Mouse (Mus musculus): ENCODE data around the gene Zfp503. TPM values are rescaled to one million over a fixed set of nuclear protein-coding genes. Genes with fewer than 3 reads are reported as not detected.
A peak's percentile ranks its signal among the peaks of the same experiment; 100 is the strongest.

The Zfp503 gene
- total and polyA plus RNA-seq, 3 experiments = not detected

DNA sequence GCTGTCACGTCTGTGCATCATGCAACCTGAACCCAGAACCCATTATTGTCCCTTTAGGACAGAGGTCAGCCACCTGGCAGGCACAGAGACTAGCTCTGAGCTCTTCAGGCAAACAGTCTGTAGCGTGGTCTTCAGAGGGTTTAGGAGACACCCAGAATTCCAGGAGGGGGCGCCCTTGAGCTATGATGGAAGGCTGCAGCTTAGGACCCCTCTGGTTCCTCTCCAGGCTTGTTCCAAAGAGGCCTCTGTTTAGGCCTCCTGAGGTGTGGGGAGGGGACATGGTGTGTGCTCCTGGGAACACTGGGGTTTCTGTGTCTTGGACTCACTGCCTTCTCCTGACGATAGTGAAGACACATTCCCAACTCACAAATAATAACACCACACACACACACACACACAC is 20.4 kb downstream of the Zfp503 start (continued):
- no peak for TF ChIP-seq EP300 (IDR thresholded peaks at IDR 0.05; ENCODE audit: low read length)
- TF ChIP-seq MYC (IDR thresholded peaks at IDR 0.05; ENCODE audit: low read depth, low read length) = no peak
- no peak for TF ChIP-seq MAX (IDR thresholded peaks at IDR 0.05; ENCODE audit: low read length)
- peak; percentile 88 for TF ChIP-seq RAD21 (IDR thresholded peaks at IDR 0.05; ENCODE audit: low read depth, low read length)
- no peak for TF ChIP-seq ZMIZ1 (IDR thresholded peaks at IDR 0.05; ENCODE audit: low read depth, low read length)

DNA sequence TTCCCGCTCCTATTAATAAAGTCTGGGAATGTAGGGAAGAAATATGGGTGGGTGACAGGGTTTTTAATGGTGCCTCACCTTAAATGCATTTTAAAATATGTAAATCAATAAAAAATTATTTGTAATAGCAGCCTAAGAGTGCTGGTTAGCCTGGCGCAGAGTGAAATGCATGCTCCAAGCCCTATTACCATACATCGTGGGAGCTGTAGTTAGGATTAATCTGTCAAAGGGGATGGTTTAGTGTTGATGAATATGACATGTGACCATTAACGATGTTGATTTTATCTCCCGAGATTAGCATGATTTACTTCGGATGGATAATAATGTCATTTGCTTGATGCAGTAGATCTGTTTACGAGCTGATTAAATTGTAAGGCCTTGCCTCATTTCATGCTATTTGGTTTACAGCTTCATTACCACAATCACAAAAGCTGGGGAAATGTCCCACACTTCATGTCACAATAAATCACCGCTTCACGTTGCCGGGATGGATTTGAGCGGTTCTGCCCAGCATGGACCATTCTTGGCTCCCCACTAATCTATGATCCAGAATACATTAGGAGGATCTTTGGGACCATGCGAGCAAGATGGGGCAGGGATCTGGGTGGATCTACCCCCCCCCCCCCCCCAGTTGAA is 21.9 kb downstream of the Zfp503 start:
- Histone ChIP-seq H3K9ac (ENCODE audit: insufficient read depth, low read depth) (no peak overlapping the region), H3K79me2 (replicated peaks; ENCODE audit: control insufficient read depth, extremely low read depth, insufficient read depth, poor library complexity, severe bottlenecking) (no peaks in the 10 kb centered on the region), H3K27ac (ENCODE audit: insufficient read depth, low read depth) (no peak overlapping the region), H3K9me3 (replicated peaks; ENCODE audit: low read length) (peaks cover 3% of the 10 kb centered on the region), H3K4me1 (ENCODE audit: control insufficient read depth in 1 of 2, insufficient read depth in 2 of 2) (peaks cover 0 to 4% of the 10 kb centered on the region in 2 experiments; a peak in 2 of 4 replicates), H3K4me3 (replicated peaks in 1 of 3; ENCODE audit: low read depth in 2 of 3, low read length in 2 of 3, poor library complexity in 1 of 3) (no peak overlapping the region), H3K4me2 (ENCODE audit: insufficient read depth, low read depth, poor library complexity, severe bottlenecking) (no peak overlapping the region), H3K36me3 (replicated peaks in 1 of 2; ENCODE audit: control insufficient read depth in 1 of 2, insufficient read depth in 1 of 2, low read length in 1 of 2) (no peaks in the 10 kb centered on the region), H3K27me3 (replicated peaks) (no peaks in the 10 kb centered on the region)
- TF ChIP-seq CHD2 (IDR thresholded peaks at IDR 0.05; ENCODE audit: low read length) (no peak), CHD1 (IDR thresholded peaks at IDR 0.05; ENCODE audit: low read depth, low read length) (no peak), MXI1 (IDR thresholded peaks at IDR 0.05; ENCODE audit: low read depth, low read length) (no peak), NELFE (IDR thresholded peaks at IDR 0.05; ENCODE audit: low read depth, low read length) (no peak), MEF2A (IDR thresholded peaks at IDR 0.05; ENCODE audit: borderline replicate concordance, low read depth, low read length) (no peak), JUN (IDR thresholded peaks at IDR 0.05; ENCODE audit: insufficient read depth, low read depth, low read length) (no peak), JUND (conservative IDR thresholded peaks at IDR 0.05; ENCODE audit: low read depth, low read length) (no peak), HCFC1 (IDR thresholded peaks at IDR 0.05; ENCODE audit: low read depth, low read length) (no peak), SIN3A (IDR thresholded peaks at IDR 0.05; ENCODE audit: low read length) (no peak), EP300 (IDR thresholded peaks at IDR 0.05; ENCODE audit: low read length) (no peak), MAX (IDR thresholded peaks at IDR 0.05; ENCODE audit: low read length) (no peak), SMC3 (IDR thresholded peaks at IDR 0.05; ENCODE audit: low read depth, low read length) (no peak), UBTF (IDR thresholded peaks at IDR 0.05; ENCODE audit: low read depth, low read length) (no peak), NRF1 (IDR thresholded peaks at IDR 0.05; ENCODE audit: low read depth, low read length) (no peak), IRF4 (IDR thresholded peaks at IDR 0.05; ENCODE audit: low read depth, low read length) (no peak), PAX5 (IDR thresholded peaks at IDR 0.05; ENCODE audit: low read length) (no peak)
- DNase-seq (ENCODE audit: extremely low read depth) = no peak
- dilution Hi-C loops (cut with MboI; ENCODE audit: extremely low pct_ligation_motif_present, extremely low pct_unique_long_range_greater_than_20kb, low sequenced_read_pairs) (no loop called here), in situ Hi-C loops (cut with MboI; ENCODE audit: low pct_ligation_motif_present, low pct_unique_long_range_greater_than_20kb, low sequenced_read_pairs) (loop anchor here (25.0 kb wide), 2 partner anchors 595 to 820 kb away; no protein-coding TSS in a partner anchor)
